Mouse (Mus musculus) yolk sac, embryonic 10.5 days (tissue): ENCODE measurements around the gene Uroc1.

Experiments
- DNase-seq: peaks from one replicate; pipeline ENCODE4 v3.0.0-alpha.2; 2017; ENCODE audit warnings: low spot score

The Uroc1 gene

DNA sequence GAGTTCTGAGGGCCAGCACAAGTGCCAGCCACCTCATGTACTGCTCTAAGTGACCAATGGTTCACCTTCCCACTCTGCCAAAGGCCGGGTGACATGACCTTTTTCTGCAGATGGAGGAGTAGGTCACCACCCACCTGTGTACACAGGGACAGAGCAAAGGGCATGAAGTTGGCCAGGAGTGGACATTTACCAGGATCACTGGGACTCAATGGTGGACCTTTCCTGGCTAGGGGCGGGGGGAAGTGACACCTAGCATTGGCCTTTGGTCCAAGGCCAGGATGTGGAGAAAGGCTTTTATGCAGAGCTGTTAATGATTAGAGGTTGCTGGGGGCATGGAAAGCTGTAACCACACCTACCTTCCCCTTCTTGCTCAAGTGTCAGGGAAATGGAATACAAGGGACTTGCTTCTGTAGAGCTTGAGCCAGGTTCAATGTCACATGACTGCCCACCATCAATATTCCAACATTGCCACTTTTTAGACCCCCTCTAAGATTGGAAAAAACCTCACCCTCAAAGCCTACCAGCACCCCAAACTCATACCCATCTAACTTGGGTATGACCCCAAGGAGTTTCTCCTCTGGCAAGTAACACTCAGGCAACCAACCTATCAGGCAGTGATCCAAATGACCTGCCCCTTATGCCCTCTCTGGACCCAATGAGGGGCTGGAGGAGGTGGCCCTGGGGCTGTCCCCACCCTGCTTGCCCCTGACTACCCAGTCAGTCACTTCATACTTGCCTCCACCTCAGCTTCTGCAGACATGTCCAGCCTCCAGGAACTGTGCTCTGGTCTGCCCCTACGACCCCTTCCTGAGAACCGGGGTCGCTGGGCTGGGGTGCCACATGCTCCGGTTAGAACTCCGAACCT, at the start of gene Uroc1:
Gene Uroc1 (plus strand): TSS at position 724 of the 865 bp plus-strand sequence.
- peak; percentile 90 for DNase-seq

DNA sequence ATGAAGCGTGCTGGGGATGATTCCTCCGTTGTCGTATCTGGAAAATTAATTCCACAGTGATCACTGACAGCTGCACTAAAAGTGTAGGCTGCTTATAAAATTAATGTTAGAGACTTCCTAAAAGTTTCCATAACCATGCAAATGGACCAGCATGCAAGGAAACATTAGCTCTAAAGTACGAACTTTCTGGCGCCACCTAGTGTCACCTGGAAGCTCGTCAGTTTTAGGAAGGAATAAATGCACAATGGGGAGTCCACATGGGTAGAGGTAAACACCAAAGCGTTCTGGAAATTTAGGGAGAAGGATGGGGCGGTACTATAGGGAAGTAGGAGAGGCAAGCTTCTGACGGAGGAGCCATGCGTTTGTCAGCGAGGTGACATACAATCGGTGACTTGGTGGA, 44.8 kb upstream of the Uroc1 start:
- no peak for DNase-seq

DNA sequence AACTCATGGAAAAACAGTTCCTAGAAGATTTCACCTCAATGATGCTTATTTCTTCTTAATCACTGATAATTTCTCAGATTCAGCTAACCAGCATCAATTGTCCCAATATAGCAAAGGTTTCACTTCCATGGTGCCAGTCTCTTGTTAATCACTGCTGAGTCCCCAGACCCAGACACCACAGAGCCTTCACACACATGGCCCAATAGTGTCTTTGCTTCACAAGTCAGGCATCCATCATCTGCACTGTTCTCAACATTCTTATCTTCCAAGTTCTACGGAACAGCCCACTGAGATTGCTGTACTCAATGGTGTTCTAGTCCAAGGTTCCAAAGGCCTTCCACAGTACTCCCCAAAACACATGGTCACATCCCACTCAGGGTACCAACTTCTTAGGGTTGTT, 32.2 kb upstream of the Uroc1 start, which contains the start of gene BC048671:
Gene BC048671 (plus strand): TSS at position 301 of the 400 bp plus-strand sequence.
- no peak for DNase-seq

DNA sequence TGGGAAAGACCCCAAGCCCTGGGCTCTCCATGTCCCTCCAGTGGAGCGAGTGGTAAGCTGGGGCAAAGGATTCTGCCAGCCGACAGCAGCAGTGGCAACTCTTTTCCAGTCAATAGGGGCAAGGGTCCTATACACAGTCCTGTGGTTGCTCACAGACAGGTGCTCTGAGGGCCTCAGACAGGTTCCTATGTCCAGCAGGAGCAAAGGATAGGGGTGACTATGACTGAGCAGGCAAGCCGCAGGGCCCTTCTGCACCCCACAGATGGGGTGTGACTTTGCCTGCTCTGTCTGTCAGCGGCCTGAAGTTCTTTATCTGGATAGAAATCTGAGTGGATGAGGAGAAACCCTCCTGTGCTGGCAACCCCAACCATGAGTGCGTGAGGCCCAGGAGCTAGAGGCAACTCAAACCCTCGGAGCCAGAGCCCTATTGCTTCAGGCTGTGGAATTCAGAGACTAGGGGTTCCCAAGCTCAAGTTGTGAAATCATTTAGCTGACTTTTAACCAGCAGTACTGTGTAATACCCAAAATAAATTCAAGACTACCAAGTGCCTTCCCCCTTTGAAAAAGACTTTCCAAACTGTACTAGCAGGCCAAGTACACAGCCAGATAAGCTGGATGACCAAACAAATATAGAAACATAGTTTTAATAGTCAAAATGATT, 26.6 kb upstream of the Uroc1 start:
- DNase-seq, result no peak

DNA sequence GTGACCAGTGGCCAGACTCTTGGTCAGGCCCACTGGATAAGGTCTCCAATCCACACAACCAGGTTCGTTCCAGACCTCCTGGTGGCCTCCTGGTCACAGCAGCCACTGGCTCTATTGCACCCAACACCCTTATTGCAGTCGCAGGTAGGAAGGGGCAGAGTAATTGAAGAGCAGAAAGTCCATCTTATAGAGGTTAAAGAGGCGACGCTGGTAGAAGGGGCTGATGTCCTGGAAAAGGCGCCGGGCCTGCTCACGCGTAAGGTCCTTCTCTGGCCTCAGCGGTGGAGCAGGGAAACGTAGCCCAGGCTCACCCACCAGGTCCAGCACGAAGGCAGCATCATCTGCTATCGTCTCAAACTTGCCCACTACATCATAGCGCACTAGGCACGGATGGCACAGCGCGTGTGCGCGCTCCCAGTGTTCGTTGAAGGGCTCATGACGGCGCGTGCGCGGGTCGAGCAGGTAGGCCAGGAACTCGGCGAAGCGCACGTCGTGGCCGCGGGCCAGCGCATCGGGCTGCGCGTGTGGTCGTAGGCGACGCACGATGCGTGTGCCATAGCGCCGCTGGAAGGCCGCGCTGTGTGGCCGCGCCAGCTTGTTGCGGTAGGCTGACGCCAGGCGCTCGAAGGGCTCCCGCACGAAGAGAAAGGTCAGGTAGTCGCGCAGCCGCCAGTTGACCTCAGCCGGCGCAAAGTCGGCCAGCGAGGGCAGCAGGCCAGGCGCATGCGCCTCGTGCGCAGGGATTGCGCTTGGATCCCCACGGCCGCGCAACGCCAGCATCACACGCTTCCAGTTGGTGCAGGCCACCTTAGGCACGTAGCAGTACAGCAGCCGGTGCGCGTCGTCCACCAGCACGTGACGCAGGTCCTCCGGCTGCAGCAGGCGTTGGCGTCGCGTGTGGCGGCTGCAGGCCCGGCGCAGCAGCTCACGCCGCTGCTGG, 24.0 kb upstream of the Uroc1 start:
- DNase-seq, result no peak

DNA sequence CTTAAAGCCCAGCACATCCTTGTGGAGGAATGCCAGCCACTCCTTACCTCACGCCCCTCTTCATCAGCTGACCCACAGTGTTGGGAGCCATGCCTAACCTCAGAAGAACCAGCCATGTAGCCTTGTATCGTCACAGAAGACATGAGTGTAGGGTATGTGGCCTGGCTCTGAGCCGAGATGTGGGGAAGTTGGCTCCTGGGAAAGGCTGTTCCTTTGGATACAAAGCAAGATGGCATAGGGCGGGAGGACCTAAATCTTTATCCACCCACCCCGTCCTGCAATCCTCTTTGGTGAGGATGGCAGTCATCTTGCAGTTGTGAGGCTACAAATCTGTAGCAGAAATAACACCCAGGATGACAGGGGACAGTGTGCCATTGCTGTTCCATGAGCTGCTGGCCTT, 17.1 kb upstream of the Uroc1 start:
- no peak for DNase-seq

DNA sequence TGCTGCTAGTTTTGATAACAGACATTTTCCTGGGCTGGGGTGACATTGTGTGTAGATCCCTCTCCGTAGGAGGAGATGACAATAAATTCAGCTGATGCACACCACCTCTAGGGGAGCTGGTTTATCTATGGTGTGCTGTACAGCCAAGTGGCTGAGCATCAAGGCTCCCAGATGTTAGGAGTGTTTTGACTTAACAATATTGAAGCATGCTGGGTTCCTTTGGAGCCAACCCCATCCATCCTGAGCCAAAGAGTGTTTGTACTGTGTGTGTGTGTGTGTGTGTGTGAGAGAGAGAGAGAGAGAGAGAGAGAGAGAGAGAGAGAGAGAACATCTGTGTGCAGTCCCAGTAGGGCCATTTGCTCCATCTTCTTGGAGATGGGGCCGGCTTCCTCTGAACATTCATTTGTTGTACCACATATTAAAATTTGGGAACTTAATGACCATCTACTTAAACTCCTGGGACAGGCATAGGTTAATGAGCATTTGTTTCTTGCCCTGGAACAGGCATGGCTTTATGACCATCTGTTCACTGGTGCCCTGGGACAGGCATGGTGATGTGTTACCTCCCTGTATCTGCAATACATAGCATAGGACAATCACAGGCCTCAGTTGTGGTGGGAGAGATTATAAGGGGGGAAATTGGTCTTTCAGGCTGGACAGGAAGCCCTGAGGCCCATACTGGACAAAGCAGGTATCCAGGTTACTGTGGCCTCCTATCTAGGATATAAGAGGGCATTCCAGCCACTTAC, 15.4 kb upstream of the Uroc1 start:
- DNase-seq, result no peak

DNA sequence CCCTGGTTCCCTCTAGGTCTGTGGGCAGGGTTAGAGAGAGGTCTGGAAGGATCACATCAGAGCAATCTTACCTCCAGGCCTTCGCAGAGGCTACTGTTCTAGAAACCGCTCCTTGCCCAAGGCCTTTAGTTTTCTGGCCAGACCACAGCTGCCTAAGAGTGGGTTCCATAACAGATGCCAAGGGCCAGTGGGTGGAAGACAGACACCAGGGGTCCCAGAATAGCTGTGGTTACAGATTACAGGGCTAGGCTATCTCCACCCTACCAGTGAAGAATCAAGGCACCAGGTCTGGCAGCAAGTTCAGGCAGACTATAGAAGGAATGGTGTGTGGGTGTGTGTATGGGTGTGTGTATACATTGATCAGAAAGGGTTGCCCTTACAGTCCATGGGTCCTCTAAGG, 14.1 kb upstream of the Uroc1 start:
- DNase-seq, result no peak

DNA sequence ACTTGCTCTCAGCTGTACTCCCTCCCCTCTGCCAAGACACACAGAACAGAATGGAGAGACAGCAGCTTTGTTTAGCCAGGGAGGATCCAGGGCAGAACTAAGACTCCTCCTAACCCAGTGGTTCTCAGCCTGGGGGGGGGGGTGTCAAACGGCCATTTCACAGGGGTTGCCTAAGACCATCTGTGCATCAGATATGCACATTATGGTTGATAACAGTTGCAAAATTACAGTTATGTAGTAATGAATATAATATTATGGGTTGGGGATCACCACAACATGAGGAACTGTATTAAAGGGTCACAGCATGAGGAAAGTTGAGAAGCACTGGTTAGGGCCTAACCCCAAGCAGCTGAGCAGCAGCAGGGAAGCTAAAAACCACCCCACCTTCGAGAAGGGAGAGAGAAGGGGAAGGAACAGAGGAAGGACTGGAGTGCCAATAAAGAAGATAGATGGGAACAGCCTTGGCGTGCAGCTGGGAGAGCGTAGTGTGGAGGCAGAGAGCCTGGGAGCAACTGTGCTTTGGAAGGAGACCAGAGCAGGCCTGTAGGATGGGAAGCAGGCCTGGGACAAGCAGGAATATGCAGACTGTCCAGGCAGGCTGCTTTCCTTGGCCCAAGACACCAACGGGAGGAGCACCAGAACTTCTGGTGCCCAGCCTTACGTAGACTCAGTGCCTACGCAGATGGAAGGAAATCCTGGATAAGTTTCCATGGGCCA, 13.5 kb upstream of the Uroc1 start:
- DNase-seq, result no peak

DNA sequence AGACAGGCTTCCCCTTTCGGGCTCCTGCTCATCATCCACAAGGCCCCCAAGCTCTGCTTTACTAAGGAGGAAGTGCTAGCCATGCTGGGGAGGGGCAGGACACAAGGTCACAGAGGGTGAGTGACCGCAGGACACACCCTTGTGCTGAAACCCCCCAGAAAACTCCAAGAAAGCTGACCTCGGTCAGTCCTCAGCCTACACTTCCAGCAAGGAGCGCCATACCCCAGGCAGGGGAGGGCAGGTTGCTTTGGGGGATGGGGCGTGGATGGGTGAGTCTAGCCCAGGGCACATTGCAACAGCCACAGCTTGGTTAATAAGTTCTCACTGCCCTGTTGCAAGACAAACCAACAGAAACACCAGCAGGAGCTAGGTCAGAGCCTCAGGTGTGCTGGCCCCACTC, 12.7 kb upstream of the Uroc1 start:
- DNase-seq, result peak; percentile 89

DNA sequence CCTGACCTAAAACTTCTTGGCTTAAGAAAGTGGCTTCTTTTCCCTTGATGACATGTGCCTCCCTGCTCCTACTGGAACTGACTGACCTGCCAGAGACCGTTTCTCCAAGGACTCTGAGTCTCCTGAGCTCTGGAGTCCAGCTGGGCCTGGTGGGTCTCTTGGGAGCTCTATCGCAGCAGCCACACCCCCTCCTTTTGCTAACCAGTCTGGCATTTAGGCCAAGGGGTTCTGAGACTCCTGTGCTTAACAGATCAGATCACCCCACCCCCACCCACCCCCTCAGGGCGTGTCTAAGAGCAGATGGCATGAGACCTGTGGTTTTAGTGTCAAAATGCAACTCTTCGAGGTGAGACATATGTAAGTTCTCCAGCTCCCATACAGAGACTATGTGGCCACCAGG, 11.3 kb upstream of the Uroc1 start:
- no peak for DNase-seq

DNA sequence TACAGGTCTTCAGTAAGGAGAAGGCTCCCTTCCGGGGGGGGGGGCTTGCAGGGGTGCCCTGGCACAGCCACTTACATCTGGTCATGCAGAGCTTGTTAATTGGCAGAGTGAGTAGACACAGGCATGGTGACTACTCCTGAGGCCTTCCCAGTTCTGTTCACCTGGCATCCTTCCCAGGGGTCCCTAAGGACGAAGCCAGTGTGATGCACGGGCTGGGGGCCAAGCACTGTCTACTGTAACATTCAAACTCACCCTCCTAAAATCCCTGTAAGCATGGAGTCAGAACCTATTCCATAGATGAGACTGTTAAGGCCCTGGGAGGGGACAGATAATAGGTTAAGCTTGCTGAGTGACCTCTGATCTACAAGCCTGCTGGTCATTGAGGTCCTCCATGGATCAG, 9.1 kb upstream of the Uroc1 start:
- DNase-seq, result no peak

DNA sequence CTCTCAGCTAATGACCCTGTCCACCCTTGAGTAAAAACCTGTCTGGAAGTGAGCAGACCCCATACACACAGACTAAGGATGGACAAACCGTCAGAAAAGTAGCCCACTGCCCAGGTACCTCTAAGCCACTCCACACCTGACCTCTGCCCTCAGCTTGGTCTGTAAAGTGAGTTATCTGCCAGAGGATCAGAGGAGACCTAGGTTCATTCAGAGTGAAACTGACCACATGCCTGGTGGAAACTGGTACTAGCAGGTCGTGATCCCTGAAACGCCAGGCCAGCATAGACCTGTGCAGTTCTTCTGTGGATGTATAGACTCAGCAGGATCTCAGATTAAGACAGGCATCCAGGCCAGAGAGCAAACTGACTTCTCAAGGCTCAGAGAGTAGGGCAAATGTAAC, 8.6 kb upstream of the Uroc1 start:
- DNase-seq, result peak; percentile 72

DNA sequence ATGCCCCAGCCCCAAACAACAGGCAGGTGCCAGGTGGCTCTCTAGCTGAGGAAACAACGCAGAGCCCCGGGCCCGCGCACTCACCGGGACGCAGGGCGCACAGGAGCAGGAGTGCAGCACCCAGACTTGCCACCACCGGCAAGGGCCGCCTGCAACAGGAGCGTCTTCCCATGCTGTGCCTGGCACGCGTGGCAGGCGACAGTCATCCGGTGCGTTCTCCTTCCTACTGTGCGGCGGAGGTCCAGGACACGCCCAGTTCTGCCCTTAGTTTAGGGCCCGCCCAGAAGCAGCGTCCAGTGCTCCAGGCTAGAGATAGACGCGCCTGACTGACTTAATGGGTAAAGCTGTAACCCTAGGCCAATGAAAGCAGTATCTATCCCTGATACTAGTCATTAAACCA, 8.1 kb upstream of the Uroc1 start, which contains the start of gene Chst13:
Gene Chst13 (minus strand): TSS at position 195 of the 400 bp plus-strand sequence.
- peak; percentile 59 for DNase-seq

DNA sequence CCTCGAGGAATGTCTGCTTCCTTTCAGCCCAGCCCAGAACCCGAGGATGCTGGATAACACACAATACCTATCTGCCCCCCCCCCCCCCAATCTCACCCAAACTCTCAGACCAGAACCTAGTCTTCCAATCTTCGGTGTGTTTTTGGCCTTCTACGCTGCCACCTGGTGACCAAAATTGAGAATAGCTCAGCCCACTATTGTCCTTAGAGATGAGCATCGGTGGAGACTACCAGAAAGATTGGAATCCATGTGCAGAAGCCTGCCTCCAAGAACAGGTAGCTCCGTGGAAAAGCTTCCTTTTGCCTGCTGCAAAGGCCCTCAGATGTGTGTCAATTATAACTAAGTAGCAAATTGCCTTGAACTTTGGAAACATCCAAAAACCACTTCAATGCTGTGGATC, 5.4 kb upstream of the Uroc1 start:
- DNase-seq, result no peak

DNA sequence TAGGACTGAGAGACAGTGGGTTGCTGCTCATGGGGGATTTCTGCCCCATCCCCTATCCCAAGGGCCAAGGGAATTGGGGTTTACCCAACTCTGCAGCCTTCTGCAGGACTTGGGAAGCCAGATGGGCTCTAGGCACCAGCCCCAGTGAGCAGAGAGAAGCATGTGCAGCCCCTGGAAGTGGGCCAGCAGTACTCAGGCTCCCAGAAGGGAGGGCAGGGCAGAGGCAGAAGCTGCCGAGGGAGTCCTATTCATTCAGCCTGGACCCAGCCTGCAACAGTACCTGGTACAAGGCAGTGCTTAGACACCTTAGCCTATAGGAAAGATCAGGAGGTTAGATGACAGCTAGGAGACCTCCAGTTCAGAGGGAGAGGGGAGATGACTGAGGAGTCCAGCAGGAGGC, 3.1 kb upstream of the Uroc1 start:
- no peak for DNase-seq

DNA sequence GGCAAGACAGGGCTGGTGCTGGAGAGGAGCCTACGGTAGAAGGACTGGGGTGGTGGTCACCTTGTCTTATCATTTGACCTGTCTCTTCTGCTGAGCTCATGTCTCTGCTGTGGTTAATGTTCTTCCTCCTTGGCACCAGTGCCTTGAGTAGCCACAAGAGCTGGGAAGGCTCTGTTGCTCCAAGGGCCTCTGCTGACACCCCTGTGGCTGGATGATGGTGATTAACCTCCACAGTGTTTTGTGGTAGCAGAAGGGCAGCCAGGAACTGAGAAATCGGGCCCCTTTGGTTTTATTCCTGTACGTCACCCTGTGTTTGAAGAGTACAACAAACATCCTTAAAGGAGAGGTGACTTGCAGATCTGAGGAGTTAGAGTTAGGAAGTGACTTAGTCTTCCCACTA, 1.2 kb downstream of the Uroc1 start:
- no peak for DNase-seq

DNA sequence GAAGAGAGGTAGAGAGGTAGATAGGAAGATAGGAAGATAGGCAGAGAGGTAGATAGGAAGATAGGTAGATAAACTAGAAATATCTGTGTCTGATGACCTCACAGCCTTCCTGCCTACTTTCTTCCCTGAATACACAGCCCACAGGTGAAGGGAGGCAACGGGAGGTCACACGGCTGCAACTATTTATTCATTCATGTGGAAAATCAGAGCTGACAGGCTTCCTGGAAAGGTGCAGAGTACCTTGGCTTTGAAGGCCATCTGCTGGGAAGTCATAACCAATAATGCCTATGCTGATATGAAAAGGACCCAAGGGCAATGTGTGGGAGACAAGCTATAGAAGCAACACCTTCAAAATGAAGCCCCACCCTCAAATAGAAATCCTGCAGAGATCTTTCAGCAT, 9.3 kb downstream of the Uroc1 start:
- DNase-seq, result no peak

DNA sequence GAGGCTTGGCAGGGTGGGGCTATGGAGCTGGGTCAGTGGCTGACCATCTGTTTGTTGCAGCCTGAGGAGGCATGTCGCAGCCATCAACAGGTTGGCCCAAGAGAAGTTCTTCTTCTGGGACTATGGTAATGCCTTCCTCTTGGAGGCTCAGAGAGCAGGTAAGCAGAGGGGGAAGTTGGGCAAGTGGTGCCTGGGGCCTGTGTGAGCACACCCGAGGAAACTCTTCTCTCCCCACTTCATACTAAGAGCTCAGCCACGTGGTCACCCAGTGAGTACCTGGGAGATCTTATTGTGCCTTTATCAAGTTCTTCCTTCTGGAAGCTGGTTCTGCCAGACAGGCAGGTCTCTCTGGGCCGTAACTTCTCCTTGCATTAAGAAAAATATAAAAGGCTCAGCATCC, 14.1 kb downstream of the Uroc1 start:
- DNase-seq, result no peak

DNA sequence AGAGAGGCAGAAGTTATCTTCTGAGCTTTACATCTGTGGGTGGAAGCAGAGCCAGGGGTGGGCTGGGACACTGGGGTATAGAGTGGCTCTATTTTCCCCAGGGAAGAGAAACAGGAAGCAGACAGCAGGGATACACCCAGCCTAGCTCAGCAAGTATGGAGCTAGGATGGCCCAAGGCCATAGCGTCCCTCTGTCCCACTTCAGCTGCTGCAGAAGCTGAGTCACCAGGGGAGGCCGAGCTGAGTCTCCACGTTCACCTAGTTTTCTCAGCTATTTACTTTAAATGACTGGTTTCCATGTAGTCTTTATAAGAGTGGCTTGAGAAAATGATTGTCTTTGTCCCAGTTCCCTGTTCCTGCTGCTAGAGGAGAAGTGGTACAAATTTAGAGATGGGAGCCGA, 15.4 kb downstream of the Uroc1 start:
- DNase-seq, result no peak

DNA sequence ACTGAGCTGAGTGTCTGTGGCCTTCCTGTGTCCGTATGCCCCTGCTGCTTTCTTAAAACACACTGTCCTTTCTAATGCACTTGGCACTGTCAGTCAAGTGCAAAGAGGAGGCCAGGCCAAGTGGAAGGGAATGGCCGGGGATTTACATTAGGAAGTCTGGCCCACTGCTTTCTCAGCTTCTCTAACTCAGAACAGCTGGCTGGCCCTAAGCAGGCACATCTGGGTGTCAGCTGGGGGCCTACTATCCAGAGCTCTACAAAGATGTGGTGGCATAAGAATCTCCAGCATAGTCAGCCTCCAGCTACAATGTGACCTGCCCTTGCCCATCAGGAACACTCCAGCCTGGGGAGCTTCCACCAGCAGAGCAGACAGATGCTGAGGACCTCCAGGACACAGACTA, 16.9 kb downstream of the Uroc1 start:
- DNase-seq, result no peak
